Mouse (Mus musculus) cerebellum, adult (tissue): ENCODE results near the gene Nlgn1.

Experiments
- ATAC-seq: cut with Nextera tagmentation; 2 replicates; pipeline ENCODE4 v1.9.2; 2017; ENCODE audit warnings: mild to moderate bottlenecking, moderate library complexity, mixed read lengths; ENCODE audit not compliant: insufficient number of reproducible peaks, low FRiP score, low TSS enrichment

Gene Nlgn1

GRCm38 (mm10) chr3:26202702-26203101, 129.6 kb downstream of the Nlgn1 start:
- ATAC-seq: no peak

- ATAC-seq: no peak
Observed at GRCm38 (mm10) chr3:26201410-26201809, 130.8 kb downstream of the Nlgn1 start.

- no peak for ATAC-seq
Observed at GRCm38 (mm10) chr3:26194970-26195369, 137.3 kb downstream of the Nlgn1 start.

GRCm38 (mm10) chr3:26181013-26181412, 151.2 kb downstream of the Nlgn1 start:
- ATAC-seq: no peak

- ATAC-seq: no peak
Observed at GRCm38 (mm10) chr3:26175371-26175770, 156.9 kb downstream of the Nlgn1 start.

GRCm38 (mm10) chr3:26174257-26174656, 158.0 kb downstream of the Nlgn1 start:
- ATAC-seq: no peak

GRCm38 (mm10) chr3:26173613-26174012, 158.6 kb downstream of the Nlgn1 start:
- ATAC-seq: no peak

GRCm38 (mm10) chr3:26166711-26167110, 165.5 kb downstream of the Nlgn1 start:
- no peak for ATAC-seq

- ATAC-seq: peak; percentile 57
Observed at GRCm38 (mm10) chr3:26153782-26154181, 178.5 kb downstream of the Nlgn1 start.

- ATAC-seq: peak; percentile 42
Observed at GRCm38 (mm10) chr3:26153036-26153741, 179.1 kb downstream of the Nlgn1 start.

GRCm38 (mm10) chr3:26152510-26153035, 179.7 kb downstream of the Nlgn1 start:
- ATAC-seq: peak; percentile 53

- no peak for ATAC-seq
Observed at GRCm38 (mm10) chr3:26151351-26152020, 180.8 kb downstream of the Nlgn1 start.

- ATAC-seq: no peak
Observed at GRCm38 (mm10) chr3:26146174-26146573, 186.1 kb downstream of the Nlgn1 start.

- no peak for ATAC-seq
Observed at GRCm38 (mm10) chr3:26145441-26145840, 186.8 kb downstream of the Nlgn1 start.

- ATAC-seq: peak; percentile 99
Observed at GRCm38 (mm10) chr3:26141590-26141989, 190.7 kb downstream of the Nlgn1 start.

GRCm38 (mm10) chr3:26134839-26135651, 197.2 kb downstream of the Nlgn1 start:
- ATAC-seq: 0 out of 2 replicates have a peak, but pooled peaks have one; percentile 65

- ATAC-seq: no peak
Observed at GRCm38 (mm10) chr3:26130919-26131318, 201.3 kb downstream of the Nlgn1 start.

GRCm38 (mm10) chr3:26129455-26129854, 202.8 kb downstream of the Nlgn1 start:
- no peak for ATAC-seq

- ATAC-seq: peak; percentile 70; the same call in 1 of the 2 replicates
Observed at GRCm38 (mm10) chr3:26117071-26117470, 215.2 kb downstream of the Nlgn1 start.

- ATAC-seq: no peak
Observed at GRCm38 (mm10) chr3:26106361-26106760, 225.9 kb downstream of the Nlgn1 start.

GRCm38 (mm10) chr3:26105528-26105927, 226.7 kb downstream of the Nlgn1 start:
- no peak for ATAC-seq
